Mouse (Mus musculus): ENCODE results near the gene Kcnk5.

- TF ChIP-seq HCFC1 (IDR thresholded peaks at IDR 0.05; ENCODE audit: low read depth, low read length) = no peak
- TF ChIP-seq CTCF (conservative IDR thresholded peaks at IDR 0.05 in 1 of 2, IDR thresholded peaks at IDR 0.05 in 1 of 2; ENCODE audit: low read depth in 2 of 2, low read length in 2 of 2) = no peak
- no peak for TF ChIP-seq TCF12 (IDR thresholded peaks at IDR 0.05; ENCODE audit: low read depth, low read length)
Observed at GRCm38 (mm10) chr14:20158727-20159681, 22.6 kb downstream of the Kcnk5 start.

Data from CH12.LX (cell line).